Mouse (Mus musculus): ENCODE measurements around the gene Gm28048. TPM values are rescaled to one million over a fixed set of nuclear protein-coding genes. Genes with fewer than 3 reads are reported as not detected.

Gene Gm28048
- polyA plus RNA-seq, 1 experiment from 2014 or later = 14.5 TPM

DNA sequence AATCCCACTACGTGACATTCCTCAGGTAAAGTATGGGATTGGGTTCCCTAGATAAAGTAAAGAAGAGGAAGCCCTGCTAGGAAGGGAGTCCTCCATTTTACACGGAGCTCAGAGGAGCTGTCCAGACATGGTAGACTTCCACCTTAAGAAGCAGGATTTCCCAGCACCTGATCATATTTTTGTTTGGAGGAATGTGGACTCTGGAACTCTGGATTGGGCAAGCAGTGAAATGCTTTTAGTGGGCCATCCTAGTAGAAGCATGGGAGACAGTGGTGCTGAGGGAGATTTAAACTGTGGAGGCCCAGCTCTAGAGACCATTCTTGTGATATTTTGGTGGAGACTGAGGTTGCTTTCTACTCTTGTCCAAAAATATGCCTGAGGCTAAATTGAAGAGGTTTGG, 59.3 kb downstream of the Gm28048 start:
- 75% methylated on average over 2 of the region's 2 CpGs for WGBS

DNA sequence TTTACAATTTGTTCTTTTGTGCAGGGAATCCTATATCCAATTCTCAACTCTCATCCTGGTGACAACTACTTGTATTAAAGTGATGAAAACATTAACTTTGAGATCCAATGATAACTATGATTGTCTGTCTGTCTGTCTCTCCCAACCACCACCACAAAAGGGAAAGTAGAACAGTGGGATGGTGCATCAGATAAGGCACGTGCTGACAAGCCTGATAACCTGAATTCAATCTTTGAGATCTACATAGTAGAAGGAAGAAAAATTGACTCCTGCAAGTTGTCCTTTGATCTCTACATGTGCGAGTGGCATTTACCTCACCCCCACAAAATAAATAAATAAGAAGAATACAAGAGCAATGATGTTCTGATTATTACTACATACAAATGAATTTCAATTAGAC, 62.6 kb downstream of the Gm28048 start:
- no peaks in the 10 kb centered on the region for H3K9me3 ChIP-seq (replicated peaks; ENCODE audit: control insufficient read depth, low read length)
- no peaks in the 10 kb centered on the region for H3K27me3 ChIP-seq (ENCODE audit: control insufficient read depth, insufficient read depth, low read length)
- no peak overlapping the region for H3K9ac ChIP-seq (ENCODE audit: low read length)
- no peaks in the 10 kb centered on the region for H3K4me1 ChIP-seq (ENCODE audit: control insufficient read depth, insufficient read depth, low read length)
- 67% methylated on average over 2 of the region's 2 CpGs for WGBS
- H3K36me3 ChIP-seq (ENCODE audit: control insufficient read depth, insufficient read depth, low read length) = no peaks in the 10 kb centered on the region
- no peak overlapping the region for H3K27ac ChIP-seq (ENCODE audit: low read length)
- no peak for ATAC-seq (ENCODE audit: insufficient read depth, low FRiP score)
- no peak overlapping the region for H3K4me2 ChIP-seq (ENCODE audit: low read depth, low read length)
- H3K4me3 ChIP-seq (replicated peaks; ENCODE audit: low read length) = no peak overlapping the region

More for the DNA sequence above, 59.3 kb downstream of the Gm28048 start:
- H3K4me3 ChIP-seq (replicated peaks; ENCODE audit: low read length) = no peak overlapping the region
- no peaks in the 10 kb centered on the region for H3K36me3 ChIP-seq (ENCODE audit: control insufficient read depth, insufficient read depth, low read length)
- H3K27ac ChIP-seq (ENCODE audit: low read length) = no peak overlapping the region
- no peak overlapping the region for H3K4me2 ChIP-seq (ENCODE audit: low read depth, low read length)
- no peaks in the 10 kb centered on the region for H3K4me1 ChIP-seq (ENCODE audit: control insufficient read depth, insufficient read depth, low read length)
- H3K9ac ChIP-seq (ENCODE audit: low read length) = no peak overlapping the region
- no peaks in the 10 kb centered on the region for H3K27me3 ChIP-seq (ENCODE audit: control insufficient read depth, insufficient read depth, low read length)
- no peaks in the 10 kb centered on the region for H3K9me3 ChIP-seq (replicated peaks; ENCODE audit: control insufficient read depth, low read length)
- no peak for ATAC-seq (ENCODE audit: insufficient read depth, low FRiP score)

DNA sequence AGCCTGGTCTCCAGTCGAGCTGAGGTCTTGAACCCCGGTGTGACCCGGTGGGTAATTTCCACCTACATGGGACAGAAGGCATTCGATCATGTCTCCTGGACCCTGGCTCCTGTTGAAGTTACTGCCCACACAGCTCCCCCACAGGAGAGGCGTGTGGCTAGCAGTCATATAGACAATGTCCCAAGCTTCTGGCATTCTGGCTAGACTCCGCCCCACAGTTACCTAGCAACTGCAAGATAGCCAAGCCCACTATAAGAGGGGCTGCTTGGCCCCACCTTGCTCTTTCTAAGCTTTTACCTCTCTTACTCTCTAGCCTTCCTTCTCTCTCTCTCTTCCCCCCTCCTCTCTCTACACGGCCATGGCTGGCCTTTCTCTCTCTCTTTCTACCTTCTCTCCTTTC, 64.1 kb downstream of the Gm28048 start:
- H3K4me3 ChIP-seq (replicated peaks; ENCODE audit: low read length) = no peak overlapping the region
- H3K4me1 ChIP-seq (ENCODE audit: control insufficient read depth, insufficient read depth, low read length) = no peaks in the 10 kb centered on the region
- H3K4me2 ChIP-seq (ENCODE audit: low read depth, low read length) = no peak overlapping the region
- H3K27ac ChIP-seq (ENCODE audit: low read length) = no peak overlapping the region
- H3K27me3 ChIP-seq (ENCODE audit: control insufficient read depth, insufficient read depth, low read length) = no peaks in the 10 kb centered on the region
- H3K9me3 ChIP-seq (replicated peaks; ENCODE audit: control insufficient read depth, low read length) = no peaks in the 10 kb centered on the region
- no peak overlapping the region for H3K9ac ChIP-seq (ENCODE audit: low read length)
- no peak for ATAC-seq (ENCODE audit: insufficient read depth, low FRiP score)
- no peaks in the 10 kb centered on the region for H3K36me3 ChIP-seq (ENCODE audit: control insufficient read depth, insufficient read depth, low read length)
- 90% methylated on average over 7 of the region's 7 CpGs for WGBS

DNA sequence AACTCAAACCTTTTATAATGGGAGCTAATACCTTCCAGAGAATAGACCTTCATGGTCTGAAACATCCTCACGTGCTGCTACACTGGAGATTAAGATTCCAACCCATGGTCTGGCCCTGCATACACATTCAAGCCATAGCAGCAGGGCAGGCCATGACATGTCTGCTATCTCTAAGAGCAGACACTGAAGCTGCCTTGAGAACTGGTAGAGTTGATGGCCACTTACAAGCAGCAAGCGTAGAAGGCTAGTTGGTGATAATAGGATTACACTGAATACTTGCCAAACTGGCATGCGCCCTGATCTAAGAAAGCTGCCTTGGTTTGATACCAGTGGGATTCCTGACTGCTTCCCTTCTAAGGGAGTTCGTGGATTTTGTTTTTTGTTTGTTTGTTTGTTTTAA, 68.1 kb downstream of the Gm28048 start:
- ATAC-seq (ENCODE audit: insufficient read depth, low FRiP score) = no peak
- H3K27ac ChIP-seq (ENCODE audit: low read length) = no peak overlapping the region
- no peak overlapping the region for H3K9ac ChIP-seq (ENCODE audit: low read length)
- no peak overlapping the region for H3K4me3 ChIP-seq (replicated peaks; ENCODE audit: low read length)
- WGBS = 84% methylated on average over 4 of the region's 4 CpGs
- H3K4me2 ChIP-seq (ENCODE audit: low read depth, low read length) = no peak overlapping the region
- H3K9me3 ChIP-seq (replicated peaks; ENCODE audit: control insufficient read depth, low read length) = no peaks in the 10 kb centered on the region
- no peaks in the 10 kb centered on the region for H3K4me1 ChIP-seq (ENCODE audit: control insufficient read depth, insufficient read depth, low read length)
- H3K36me3 ChIP-seq (ENCODE audit: control insufficient read depth, insufficient read depth, low read length) = no peaks in the 10 kb centered on the region
- no peaks in the 10 kb centered on the region for H3K27me3 ChIP-seq (ENCODE audit: control insufficient read depth, insufficient read depth, low read length)

- ATAC-seq (ENCODE audit: insufficient read depth, low FRiP score) = no peak
Measured at GRCm38 (mm10) chr11:22911831-22912230, 70.1 kb downstream of the Gm28048 start.

GRCm38 (mm10) chr11:22906453-22906865, 75.4 kb downstream of the Gm28048 start:
- Histone ChIP-seq H3K4me3 (replicated peaks; ENCODE audit: low read length) (no peak overlapping the region), H3K27me3 (ENCODE audit: control insufficient read depth, insufficient read depth, low read length) (no peaks in the 10 kb centered on the region), H3K9me3 (replicated peaks; ENCODE audit: control insufficient read depth, low read length) (no peaks in the 10 kb centered on the region), H3K36me3 (ENCODE audit: control insufficient read depth, insufficient read depth, low read length) (no peaks in the 10 kb centered on the region), H3K27ac (ENCODE audit: low read length) (no peak overlapping the region), H3K4me2 (ENCODE audit: low read depth, low read length) (no peak overlapping the region), H3K9ac (ENCODE audit: low read length) (no peak overlapping the region), H3K4me1 (ENCODE audit: control insufficient read depth, insufficient read depth, low read length) (no peaks in the 10 kb centered on the region)
- ATAC-seq (ENCODE audit: insufficient read depth, low FRiP score) = no peak

More at GRCm38 (mm10) chr11:22911831-22912230, 70.1 kb downstream of the Gm28048 start:
- 90% methylated on average over 7 of the region's 7 CpGs for WGBS
- no peaks in the 10 kb centered on the region for H3K9me3 ChIP-seq (replicated peaks; ENCODE audit: control insufficient read depth, low read length)
- H3K27me3 ChIP-seq (ENCODE audit: control insufficient read depth, insufficient read depth, low read length) = no peaks in the 10 kb centered on the region
- no peaks in the 10 kb centered on the region for H3K36me3 ChIP-seq (ENCODE audit: control insufficient read depth, insufficient read depth, low read length)
- no peak overlapping the region for H3K9ac ChIP-seq (ENCODE audit: low read length)
- H3K27ac ChIP-seq (ENCODE audit: low read length) = no peak overlapping the region
- H3K4me1 ChIP-seq (ENCODE audit: control insufficient read depth, insufficient read depth, low read length) = no peaks in the 10 kb centered on the region
- H3K4me2 ChIP-seq (ENCODE audit: low read depth, low read length) = no peak overlapping the region
- H3K4me3 ChIP-seq (replicated peaks; ENCODE audit: low read length) = no peak overlapping the region

DNA sequence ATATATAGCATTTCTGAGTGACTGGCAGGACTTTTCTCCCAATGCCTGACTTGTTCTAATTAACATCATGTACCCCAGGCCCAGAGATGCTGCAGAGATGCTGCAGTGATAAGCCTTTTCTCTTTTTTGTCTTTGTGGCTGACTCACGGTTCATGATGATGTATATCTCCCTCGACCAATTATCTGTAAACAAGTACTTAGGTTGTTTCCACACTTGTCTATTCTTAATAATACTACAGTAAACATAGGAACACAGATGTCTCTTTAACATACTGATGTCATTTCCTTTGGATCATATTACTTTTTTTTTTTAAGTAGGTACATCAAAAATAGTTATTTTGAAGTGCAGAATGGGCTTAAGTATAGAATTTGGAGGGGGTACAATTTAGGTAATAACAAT, 79.0 kb downstream of the Gm28048 start:
- WGBS = 57% methylated on average over 2 of the region's 2 CpGs
- Histone ChIP-seq H3K4me2 (ENCODE audit: low read depth, low read length) (no peak overlapping the region), H3K9me3 (replicated peaks; ENCODE audit: control insufficient read depth, low read length) (no peaks in the 10 kb centered on the region), H3K27me3 (ENCODE audit: control insufficient read depth, insufficient read depth, low read length) (no peaks in the 10 kb centered on the region), H3K4me1 (ENCODE audit: control insufficient read depth, insufficient read depth, low read length) (no peaks in the 10 kb centered on the region), H3K9ac (ENCODE audit: low read length) (no peak overlapping the region), H3K36me3 (ENCODE audit: control insufficient read depth, insufficient read depth, low read length) (no peaks in the 10 kb centered on the region), H3K27ac (ENCODE audit: low read length) (no peak overlapping the region), H3K4me3 (replicated peaks; ENCODE audit: low read length) (no peak overlapping the region)
- ATAC-seq (ENCODE audit: insufficient read depth, low FRiP score) = no peak

- Histone ChIP-seq H3K27ac (ENCODE audit: low read length) (no peak overlapping the region), H3K27me3 (ENCODE audit: control insufficient read depth, insufficient read depth, low read length) (no peaks in the 10 kb centered on the region), H3K4me1 (ENCODE audit: control insufficient read depth, insufficient read depth, low read length) (no peaks in the 10 kb centered on the region), H3K9ac (ENCODE audit: low read length) (no peak overlapping the region), H3K9me3 (replicated peaks; ENCODE audit: control insufficient read depth, low read length) (no peaks in the 10 kb centered on the region), H3K36me3 (ENCODE audit: control insufficient read depth, insufficient read depth, low read length) (no peaks in the 10 kb centered on the region), H3K4me2 (ENCODE audit: low read depth, low read length) (no peak overlapping the region), H3K4me3 (replicated peaks; ENCODE audit: low read length) (no peak overlapping the region)
- WGBS = 84% methylated on average over 3 of the region's 3 CpGs
- ATAC-seq (ENCODE audit: insufficient read depth, low FRiP score) = no peak
Measured at GRCm38 (mm10) chr11:22900041-22900440, 81.8 kb downstream of the Gm28048 start.

DNA sequence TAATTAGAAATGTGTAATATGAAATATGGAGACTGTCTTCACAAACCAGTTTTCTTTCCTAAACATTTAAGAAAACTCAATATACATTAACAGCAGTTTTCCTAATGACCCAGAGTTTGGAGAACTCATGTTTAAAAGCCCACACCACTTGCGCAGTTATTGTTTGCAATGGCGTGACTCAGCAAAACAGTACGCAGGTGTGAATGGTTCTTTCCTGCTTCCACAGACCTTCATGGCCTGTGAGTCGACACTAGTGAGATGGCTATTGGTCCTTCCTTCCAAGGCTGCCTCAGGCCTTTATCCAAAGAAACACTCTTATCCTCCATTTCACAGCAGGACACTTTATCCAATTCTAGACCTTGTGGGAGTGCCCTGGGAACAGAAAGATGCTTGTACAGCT, 84.2 kb downstream of the Gm28048 start:
- H3K4me2 ChIP-seq (ENCODE audit: low read depth, low read length) = no peak overlapping the region
- H3K9me3 ChIP-seq (replicated peaks; ENCODE audit: control insufficient read depth, low read length) = no peaks in the 10 kb centered on the region
- no peaks in the 10 kb centered on the region for H3K36me3 ChIP-seq (ENCODE audit: control insufficient read depth, insufficient read depth, low read length)
- H3K4me3 ChIP-seq (replicated peaks; ENCODE audit: low read length) = no peak overlapping the region
- H3K27me3 ChIP-seq (ENCODE audit: control insufficient read depth, insufficient read depth, low read length) = no peaks in the 10 kb centered on the region
- no peak for ATAC-seq (ENCODE audit: insufficient read depth, low FRiP score)
- H3K27ac ChIP-seq (ENCODE audit: low read length) = no peak overlapping the region
- no peak overlapping the region for H3K9ac ChIP-seq (ENCODE audit: low read length)
- 84% methylated on average over 4 of the region's 4 CpGs for WGBS
- H3K4me1 ChIP-seq (ENCODE audit: control insufficient read depth, insufficient read depth, low read length) = no peaks in the 10 kb centered on the region

- 81% methylated on average over 4 of the region's 4 CpGs for WGBS
- Histone ChIP-seq H3K9ac (ENCODE audit: low read length) (no peak overlapping the region), H3K9me3 (replicated peaks; ENCODE audit: control insufficient read depth, low read length) (no peaks in the 10 kb centered on the region), H3K4me3 (replicated peaks; ENCODE audit: low read length) (no peak overlapping the region), H3K4me1 (ENCODE audit: control insufficient read depth, insufficient read depth, low read length) (no peaks in the 10 kb centered on the region), H3K4me2 (ENCODE audit: low read depth, low read length) (no peak overlapping the region), H3K27me3 (ENCODE audit: control insufficient read depth, insufficient read depth, low read length) (no peaks in the 10 kb centered on the region), H3K36me3 (ENCODE audit: control insufficient read depth, insufficient read depth, low read length) (no peaks in the 10 kb centered on the region), H3K27ac (ENCODE audit: low read length) (no peak overlapping the region)
- no peak for ATAC-seq (ENCODE audit: insufficient read depth, low FRiP score)
Measured at GRCm38 (mm10) chr11:22897127-22897526, 84.8 kb downstream of the Gm28048 start.

All from stomach, embryonic 16.5 days (tissue).